In genomic region chr16:98107109-98107508, GRCm38 (mm10) we compare ENCODE assay signal across 26 mouse cellular contexts. TPM values are rescaled to one million over a fixed set of nuclear protein-coding genes. Genes with fewer than 3 reads are reported as not detected.
A peak's percentile ranks its signal among the peaks of the same experiment; 100 is the strongest.
DNase-seq lines count a peak whose midpoint lies in the region; ATAC-seq and TF ChIP-seq lines count a peak whose summit lies in the region.
"Had no signal": no experiment of that assay in that cellular context is flagged by ENCODE, and none has a peak within 500 bp of the region (broad histone marks: within the 10 kb centered on the region; RNA-seq: fewer than 3 reads in every experiment).

No protein-coding gene starts in this region.

- no peak for TF ChIP-seq EP300 in lung, postnatal 0 days (IDR thresholded peaks at IDR 0.05)

- H3K27ac ChIP-seq in forebrain, postnatal 0 days (ENCODE audit: low read depth, low read length): no peak overlapping the region
- no peak overlapping the region for H3K27ac ChIP-seq in forebrain, embryonic 15.5 days (replicated peaks)
- H3K27ac ChIP-seq in lung, embryonic 14.5 days (ENCODE audit: low read depth): peak overlapping the region; percentile 48; the same call in 1 of the 2 replicates
- no peak overlapping the region for H3K27ac ChIP-seq in lung, postnatal 0 days (ENCODE audit: low read length)
- H3K27ac ChIP-seq in embryonic facial prominence, embryonic 10.5 days (replicated peaks): no peak overlapping the region
- H3K27ac ChIP-seq: forebrain, embryonic 12.5 days; heart, embryonic 15.5 days; kidney, embryonic 15.5 days; limb, embryonic 15.5 days; liver, embryonic 15.5 days had no signal

- no peak overlapping the region for H3K9ac ChIP-seq in forebrain, postnatal 0 days
- no peak overlapping the region for H3K9ac ChIP-seq in forebrain, embryonic 15.5 days (replicated peaks)
- H3K9ac ChIP-seq in lung, embryonic 14.5 days: no peak overlapping the region
- no peak overlapping the region for H3K9ac ChIP-seq in lung, postnatal 0 days (replicated peaks; ENCODE audit: low read depth)
- H3K9ac ChIP-seq: forebrain, embryonic 12.5 days; heart, embryonic 15.5 days; kidney, embryonic 15.5 days; limb, embryonic 15.5 days; liver, embryonic 15.5 days had no signal

- no peak for TF ChIP-seq CTCF in forebrain, postnatal 0 days (IDR thresholded peaks at IDR 0.05; ENCODE audit: low read depth)
- no peak for TF ChIP-seq CTCF in lung, embryonic 14.5 days (IDR thresholded peaks at IDR 0.05; ENCODE audit: low read depth)
- TF ChIP-seq CTCF in lung, postnatal 0 days (IDR thresholded peaks at IDR 0.05): no peak

- no peak overlapping the region for H3K4me3 ChIP-seq in forebrain, postnatal 0 days (ENCODE audit: low read depth, low read length)
- no peak overlapping the region for H3K4me3 ChIP-seq in forebrain, embryonic 15.5 days
- no peak overlapping the region for H3K4me3 ChIP-seq in lung, embryonic 14.5 days (ENCODE audit: low read depth, low read length)
- no peak overlapping the region for H3K4me3 ChIP-seq in lung, postnatal 0 days (ENCODE audit: low read depth, low read length)
- H3K4me3 ChIP-seq in embryonic facial prominence, embryonic 10.5 days: no peak overlapping the region
- H3K4me3 ChIP-seq: forebrain, embryonic 12.5 days; heart, embryonic 15.5 days; kidney, embryonic 15.5 days; limb, embryonic 15.5 days; liver, embryonic 15.5 days had no signal

- no peaks in the 10 kb centered on the region for H3K9me3 ChIP-seq in forebrain, postnatal 0 days (ENCODE audit: low read length)
- 0 out of 2 replicates have a peak, but pooled peaks cover 5% of the 10 kb centered on the region for H3K9me3 ChIP-seq in forebrain, embryonic 15.5 days
- H3K9me3 ChIP-seq in lung, embryonic 14.5 days (ENCODE audit: low read depth, low read length): peaks cover 7% of the 10 kb centered on the region
- no peaks in the 10 kb centered on the region for H3K9me3 ChIP-seq in lung, postnatal 0 days (ENCODE audit: low read length)
- H3K9me3 ChIP-seq in embryonic facial prominence, embryonic 10.5 days: peaks cover 14% of the 10 kb centered on the region
- H3K9me3 ChIP-seq: heart, embryonic 15.5 days; limb, embryonic 15.5 days; liver, embryonic 15.5 days had no signal

- no peaks in the 10 kb centered on the region for H3K27me3 ChIP-seq in forebrain, postnatal 0 days (ENCODE audit: insufficient read depth, low read length)
- H3K27me3 ChIP-seq in forebrain, embryonic 15.5 days: no peaks in the 10 kb centered on the region
- H3K27me3 ChIP-seq in lung, embryonic 14.5 days (ENCODE audit: insufficient read depth, low read length): no peaks in the 10 kb centered on the region
- H3K27me3 ChIP-seq in lung, postnatal 0 days (replicated peaks; ENCODE audit: insufficient read depth, low read length): no peaks in the 10 kb centered on the region
- H3K27me3 ChIP-seq in embryonic facial prominence, embryonic 10.5 days (replicated peaks; ENCODE audit: low read depth, poor library complexity, severe bottlenecking): no peaks in the 10 kb centered on the region
- H3K27me3 ChIP-seq: CH12.LX; forebrain, embryonic 12.5 days; heart, embryonic 15.5 days; kidney, embryonic 15.5 days; limb, embryonic 15.5 days; liver, embryonic 15.5 days had no signal

- no peak for ATAC-seq in forebrain, postnatal 0 days
- ATAC-seq in forebrain, embryonic 15.5 days (replicated peaks): no peak
- no peak for ATAC-seq in lung, embryonic 14.5 days (ENCODE audit: insufficient read depth)
- no peak for ATAC-seq in lung, postnatal 0 days
- ATAC-seq: hindbrain, embryonic 16.5 days; intestine, postnatal 0 days had no signal

- no peaks in the 10 kb centered on the region for H3K36me3 ChIP-seq in forebrain, postnatal 0 days (ENCODE audit: insufficient read depth)
- no peaks in the 10 kb centered on the region for H3K36me3 ChIP-seq in forebrain, embryonic 15.5 days
- H3K36me3 ChIP-seq in lung, embryonic 14.5 days (ENCODE audit: insufficient read depth): no peaks in the 10 kb centered on the region
- H3K36me3 ChIP-seq in lung, postnatal 0 days (ENCODE audit: insufficient read depth, low read length): no peaks in the 10 kb centered on the region
- no peaks in the 10 kb centered on the region for H3K36me3 ChIP-seq in embryonic facial prominence, embryonic 10.5 days (replicated peaks)
- H3K36me3 ChIP-seq: forebrain, embryonic 12.5 days; heart, embryonic 15.5 days; kidney, embryonic 15.5 days; limb, embryonic 15.5 days; liver, embryonic 15.5 days had no signal

- no peaks in the 10 kb centered on the region for H3K4me1 ChIP-seq in forebrain, postnatal 0 days (ENCODE audit: insufficient read depth)
- H3K4me1 ChIP-seq in forebrain, embryonic 15.5 days: no peaks in the 10 kb centered on the region
- H3K4me1 ChIP-seq in lung, embryonic 14.5 days (ENCODE audit: insufficient read depth): no peaks in the 10 kb centered on the region
- no peaks in the 10 kb centered on the region for H3K4me1 ChIP-seq in lung, postnatal 0 days (ENCODE audit: insufficient read depth, low read depth, low read length)
- no peaks in the 10 kb centered on the region for H3K4me1 ChIP-seq in embryonic facial prominence, embryonic 10.5 days
- H3K4me1 ChIP-seq: forebrain, embryonic 12.5 days; heart, embryonic 15.5 days; kidney, embryonic 15.5 days; limb, embryonic 15.5 days; liver, embryonic 15.5 days had no signal

- 98% methylated on average over 11 of the region's 11 CpGs for WGBS in forebrain, postnatal 0 days
- 99% methylated on average over 11 of the region's 11 CpGs for WGBS in forebrain, embryonic 15.5 days
- 97% methylated on average over 11 of the region's 11 CpGs for WGBS in lung, embryonic 14.5 days
- WGBS in lung, postnatal 0 days: 95% methylated on average over 11 of the region's 11 CpGs
- WGBS in embryonic facial prominence, embryonic 10.5 days: 95% methylated on average over 11 of the region's 11 CpGs

- DNase-seq in forebrain, postnatal 0 days: peak; percentile 5
- no peak for DNase-seq in lung, embryonic 14.5 days
- DNase-seq in lung, postnatal 0 days (ENCODE audit: low spot score): no peak
- DNase-seq in embryonic facial prominence, embryonic 10.5 days (ENCODE audit: low spot score): peak; percentile 20
- peak; percentile 13 for DNase-seq in mesoderm, embryonic 11.5 days (ENCODE audit: low read depth, low spot score)
- DNase-seq in frontal cortex, postnatal 36 days (ENCODE audit: low spot score in 2 of 2): no peak
- no peak for DNase-seq in ovary, postnatal 10 days (ENCODE audit: low spot score)
- DNase-seq: adrenal gland, adult 8-10 months; cerebellum, adult 2 months; cerebellum, postnatal 25 days; gastrocnemius, postnatal 25 days; heart, adult 18-20 months; heart, postnatal 4 days; kidney, postnatal 4 days; lung, postnatal 10 days; thymus, adult 18-20 months had no signal

- no peak overlapping the region for H3K4me2 ChIP-seq in forebrain, postnatal 0 days (ENCODE audit: low read depth)
- H3K4me2 ChIP-seq in forebrain, embryonic 15.5 days (replicated peaks): no peak overlapping the region
- H3K4me2 ChIP-seq in lung, embryonic 14.5 days: no peak overlapping the region
- no peak overlapping the region for H3K4me2 ChIP-seq in lung, postnatal 0 days (replicated peaks; ENCODE audit: low read depth, low read length)
- H3K4me2 ChIP-seq: forebrain, embryonic 12.5 days; heart, embryonic 15.5 days; kidney, embryonic 15.5 days; limb, embryonic 15.5 days; liver, embryonic 15.5 days; midbrain, embryonic 11.5 days had no signal

RNA-seq across cellular contexts. Expression of gene A630089N07Rik, which starts 24.9 kb away (rescaled TPM):
- total RNA-seq in forebrain, postnatal 0 days (2014; rRNA removed): 6.8 and 10.2 TPM in 2 replicates
- 6.5 and 8.0 TPM in 2 replicates for polyA plus RNA-seq in forebrain, postnatal 0 days (2015; fragmentation: Nextera tagmentation; extraction: Ambion mirVana)
- polyA plus RNA-seq in forebrain, embryonic 15.5 days (2015; fragmentation: Nextera tagmentation; extraction: Ambion mirVana): 16.0 and 17.2 TPM in 2 replicates
- 26.1 and 27.9 TPM in 2 replicates for polyA plus RNA-seq in lung, embryonic 14.5 days (2014; fragmentation: Nextera tagmentation; extraction: Ambion mirVana)
- polyA plus RNA-seq in lung, postnatal 0 days (2015; fragmentation: Nextera tagmentation; extraction: Ambion mirVana): 2.6 and 3.8 TPM in 2 replicates
- 35.9 and 38.5 TPM in 2 replicates for polyA plus RNA-seq in embryonic facial prominence, embryonic 10.5 days (2016; fragmentation: Nextera tagmentation; extraction: Ambion mirVana)

Comparison
In these comparisons a context has a peak if more than half of its experiments do, and no peak if none do; other contexts are left out.
1. DNase-seq: peak in forebrain, postnatal 0 days (single experiment), embryonic facial prominence, embryonic 10.5 days (single experiment) and mesoderm, embryonic 11.5 days (single experiment); none in lung, embryonic 14.5 days (single experiment), lung, postnatal 0 days (single experiment), frontal cortex, postnatal 36 days (0 of 2) and ovary, postnatal 10 days (single experiment).